Comparison of ENCODE assay signal across 16 mouse cellular contexts in genomic region chr2:128072944-128073343, GRCm38 (mm10). TPM values are rescaled to one million over a fixed set of nuclear protein-coding genes. Genes with fewer than 3 reads are reported as not detected.
DNase-seq lines count a peak whose midpoint lies in the region; ATAC-seq lines count a peak whose summit lies in the region.
"Had no signal": no experiment of that assay in that cellular context is flagged by ENCODE, and none has a peak within 500 bp of the region (broad histone marks: within the 10 kb centered on the region; RNA-seq: fewer than 3 reads in every experiment).

No protein-coding gene starts in this region.

- ATAC-seq in granulocyte monocyte progenitor cell, adult 5-6 weeks (replicated peaks; ENCODE audit: poor library complexity, severe bottlenecking), result peak; percentile 57
- ATAC-seq in megakaryocyte progenitor cell, adult 5-6 weeks (replicated peaks; ENCODE audit: poor library complexity), result peak; percentile 65
- ATAC-seq: activated CD4-positive, CD25-positive, alpha-beta regulatory T cell, adult 4 months; forebrain, embryonic 15.5 days; hindbrain, embryonic 16.5 days; Patski had no signal

- DNase-seq in retina, postnatal 1 day, result peak; percentile 25
- DNase-seq in retina, embryonic 14.5 days (ENCODE audit: low spot score), result no peak
- DNase-seq in urinary bladder, postnatal 25 days (ENCODE audit: low spot score), result no peak
- DNase-seq in right cerebral cortex, postnatal 4 days, result no peak
- DNase-seq: adrenal gland, postnatal 14 days; cerebellum, adult 11-12 months; cerebellum, adult 9-11 months; embryo, embryonic 11 days; gastrocnemius, postnatal 10 days; heart, postnatal 36 days had no signal

RNA-seq across cellular contexts. Expression of gene Bcl2l11, which starts 52.9 kb away (rescaled TPM):
- 13.1 and 14.4 TPM in 2 replicates for total RNA-seq in granulocyte monocyte progenitor cell, adult 5-6 weeks (2014; fragmentation: Nextera tagmentation)
- total RNA-seq in granulocyte monocyte progenitor cell, adult 5-6 weeks (2017), result 12.1 and 13.4 TPM in 2 replicates
- total RNA-seq in megakaryocyte progenitor cell, adult 5-6 weeks (2015), result 10.1 and 11.9 TPM in 2 replicates
- total RNA-seq in megakaryocyte progenitor cell, adult 5-6 weeks (2017), result 8.8 and 16.0 TPM in 2 replicates
